Mouse (Mus musculus) embryo, embryonic 10.5 days (tissue): ENCODE measurements around the gene Zswim3.

Source experiments
- DNase-seq: peaks from one replicate; pipeline ENCODE4 v3.0.0-alpha.2; 2015; ENCODE audit warnings: low spot score

Zswim3 gene

GRCm38 (mm10) chr2:164813557-164813956 lies 8.7 kb downstream of the Zswim3 start:
- no peak for DNase-seq

- DNase-seq: no peak
Observed at GRCm38 (mm10) chr2:164815348-164815747, 10.4 kb downstream of the Zswim3 start.

- no peak for DNase-seq
Observed at GRCm38 (mm10) chr2:164815821-164816220, 10.9 kb downstream of the Zswim3 start.

GRCm38 (mm10) chr2:164817206-164817605 lies 12.3 kb downstream of the Zswim3 start:
- DNase-seq: no peak

GRCm38 (mm10) chr2:164817703-164818102 lies 12.8 kb downstream of the Zswim3 start:
- peak; percentile 57 for DNase-seq

GRCm38 (mm10) chr2:164821060-164821459 lies 16.2 kb downstream of the Zswim3 start:
- no peak for DNase-seq

- DNase-seq: peak; percentile 99
Observed at GRCm38 (mm10) chr2:164822636-164823165, 17.8 kb downstream of the Zswim3 start, which contains the start of gene Zswim1. Gene Zswim1, plus strand, starts transcription at chr2:164822686.

GRCm38 (mm10) chr2:164823181-164823585 lies 18.3 kb downstream of the Zswim3 start:
- peak; percentile 77 for DNase-seq

- DNase-seq: no peak
Observed at GRCm38 (mm10) chr2:164823969-164824368, 19.1 kb downstream of the Zswim3 start.

GRCm38 (mm10) chr2:164825521-164825920 lies 20.6 kb downstream of the Zswim3 start:
- no peak for DNase-seq

GRCm38 (mm10) chr2:164827146-164827850 lies 22.4 kb downstream of the Zswim3 start:
- DNase-seq: no peak

GRCm38 (mm10) chr2:164828437-164828836 lies 23.5 kb downstream of the Zswim3 start, which contains the start of gene Spata25:
Gene Spata25, minus strand, starts transcription at chr2:164828537.
- no peak for DNase-seq

GRCm38 (mm10) chr2:164829090-164829489 lies 24.2 kb downstream of the Zswim3 start:
- no peak for DNase-seq

GRCm38 (mm10) chr2:164831029-164831428 lies 26.1 kb downstream of the Zswim3 start:
- DNase-seq: no peak

- no peak for DNase-seq
Observed at GRCm38 (mm10) chr2:164832032-164832747, 27.3 kb downstream of the Zswim3 start.

- DNase-seq: peak; percentile 83
Observed at GRCm38 (mm10) chr2:164832748-164833301, 27.9 kb downstream of the Zswim3 start, which contains the start of gene Ctsa. Gene Ctsa, plus strand, starts transcription at chr2:164832873.

GRCm38 (mm10) chr2:164833314-164833959 lies 28.5 kb downstream of the Zswim3 start, which contains the start of gene Neurl2:
Gene Neurl2, minus strand, starts transcription at chr2:164833456.
- peak; percentile 98 for DNase-seq

- no peak for DNase-seq
Observed at GRCm38 (mm10) chr2:164834531-164834930, 29.6 kb downstream of the Zswim3 start.

- DNase-seq: no peak
Observed at GRCm38 (mm10) chr2:164835164-164835563, 30.3 kb downstream of the Zswim3 start.

GRCm38 (mm10) chr2:164845782-164846181 lies 40.9 kb downstream of the Zswim3 start:
- DNase-seq: no peak

GRCm38 (mm10) chr2:164850061-164850460 lies 45.2 kb downstream of the Zswim3 start:
- no peak for DNase-seq

- DNase-seq: peak; percentile 11
Observed at GRCm38 (mm10) chr2:164855572-164855971, 50.7 kb downstream of the Zswim3 start.
